Mouse (Mus musculus) left cerebral cortex, postnatal 25 days (tissue): ENCODE data around the gene Psma7. TPM values are rescaled to one million over a fixed set of nuclear protein-coding genes. Genes with fewer than 3 reads are reported as not detected.

Source experiments
- DNase-seq, 2 experiments: peaks; one replicate each; pipeline ENCODE4 v3.0.0; 2022; ENCODE audit warnings: low spot score in 2 of 2, mixed read lengths in 1 of 2
- intact Hi-C: fragments of 180-260 bp; cut with DNase I; formaldehyde crosslinking; loops from one replicate; pipeline ENCODE4 v1.15.1; 2025
- total RNA-seq, 2 experiments: library from RNA; stranded (reverse); gene quantifications; 2 replicates each; pipeline ENCODE4 v1.2.3; 2021

Gene Psma7
- total RNA-seq, 2 experiments from 2014 or later, result 164 to 168 TPM

GRCm38 (mm10) chr2:180017632-180018031 lies 24.6 kb downstream of the Psma7 start:
- DNase-seq, result no peak

GRCm38 (mm10) chr2:180013686-180014085 lies 28.5 kb downstream of the Psma7 start:
- intact Hi-C loops, result no loop called here
- DNase-seq, result no peak

More at GRCm38 (mm10) chr2:180017632-180018031, 24.6 kb downstream of the Psma7 start:
- intact Hi-C loops, result no loop called here

- intact Hi-C loops, result no loop called here
- no peak for DNase-seq
Measured at GRCm38 (mm10) chr2:180011370-180011769, 30.9 kb downstream of the Psma7 start.

GRCm38 (mm10) chr2:180010686-180011085 lies 31.5 kb downstream of the Psma7 start:
- DNase-seq, result no peak
- intact Hi-C loops, result no loop called here

GRCm38 (mm10) chr2:180006352-180007017 lies 35.7 kb downstream of the Psma7 start:
- intact Hi-C loops, result no loop called here
- DNase-seq, result no peak

GRCm38 (mm10) chr2:180005656-180006351 lies 36.4 kb downstream of the Psma7 start:
- intact Hi-C loops, result no loop called here

GRCm38 (mm10) chr2:180001635-180002034 lies 40.6 kb downstream of the Psma7 start:
- no peak for DNase-seq
- intact Hi-C loops, result no loop called here

More at GRCm38 (mm10) chr2:180005656-180006351, 36.4 kb downstream of the Psma7 start:
- no peak for DNase-seq

GRCm38 (mm10) chr2:179998431-179998830 lies 43.8 kb downstream of the Psma7 start:
- no peak for DNase-seq
- intact Hi-C loops, result no loop called here

- intact Hi-C loops, result no loop called here
Measured at GRCm38 (mm10) chr2:179993071-179993470, 49.2 kb downstream of the Psma7 start.

GRCm38 (mm10) chr2:179989098-179989497 lies 53.1 kb downstream of the Psma7 start:
- intact Hi-C loops, result no loop called here
- no peak for DNase-seq

More at GRCm38 (mm10) chr2:179993071-179993470, 49.2 kb downstream of the Psma7 start:
- DNase-seq, result no peak

GRCm38 (mm10) chr2:179986437-179987022 lies 55.7 kb downstream of the Psma7 start:
- no peak for DNase-seq
- intact Hi-C loops, result no loop called here

Other genes starting within 250 kb of the Psma7 start
- gene Taf4, start 65.8 kb downstream of the Psma7 start, total RNA-seq, result 10 to 100 TPM; 17.7 to 18.9 TPM
- 100 to 1,000 TPM; 116 to 118 TPM for gene Lsm14b, start 17.4 kb downstream of the Psma7 start, total RNA-seq
- gene Ss18l1, start 76 bp upstream of the Psma7 start, total RNA-seq, result 10 to 100 TPM; 34.8 to 36.0 TPM
- 10 to 100 TPM; 14.9 to 19.2 TPM for gene Mtg2, start 28.2 kb upstream of the Psma7 start, total RNA-seq
- gene Hrh3, start 62.1 kb upstream of the Psma7 start, total RNA-seq, result 10 to 100 TPM; 74.4 to 96.9 TPM
- 10 to 100 TPM; 43.9 to 47.8 TPM for gene Osbpl2, start 76.9 kb upstream of the Psma7 start, total RNA-seq
- gene Adrm1, start 129.1 kb upstream of the Psma7 start, total RNA-seq, result 100 to 1,000 TPM in 1 of 2 experiments, 10 to 100 TPM in 1; 91.6 to 103 TPM
- 1 to 10 TPM; 6.0 to 6.7 TPM for gene Lama5, start 183.4 kb upstream of the Psma7 start, total RNA-seq
- 100 to 1,000 TPM; 648 to 660 TPM for gene Rps21, start 214.9 kb upstream of the Psma7 start, total RNA-seq
- gene Cables2, start 231.1 kb upstream of the Psma7 start, total RNA-seq, result 10 to 100 TPM; 23.9 to 30.4 TPM
- not detected for gene Rbbp8nl, start 247.4 kb upstream of the Psma7 start, total RNA-seq